8 mouse cellular contexts compared by ENCODE assay signal in genomic region chr11:97686322-97686908, GRCm38 (mm10). TPM values are rescaled to one million over a fixed set of nuclear protein-coding genes. Genes with fewer than 3 reads are reported as not detected.
DNase-seq lines count a peak whose midpoint lies in the region; ATAC-seq and TF ChIP-seq lines count a peak whose summit lies in the region.

No protein-coding gene starts in this region.

- H3K27me3 ChIP-seq in neural tube, embryonic 11.5 days (ENCODE audit: control insufficient read depth, insufficient read depth, low read length): no peaks in the 10 kb centered on the region
- H3K27me3 ChIP-seq in limb, embryonic 14.5 days (ENCODE audit: control insufficient read depth, insufficient read depth, low read length): no peaks in the 10 kb centered on the region
- no peaks in the 10 kb centered on the region for H3K27me3 ChIP-seq in stomach, embryonic 15.5 days (replicated peaks)

- ATAC-seq in neural tube, embryonic 11.5 days (ENCODE audit: insufficient read depth, low FRiP score, low TSS enrichment): no peak
- no peak for ATAC-seq in limb, embryonic 14.5 days (ENCODE audit: low FRiP score, low read depth)
- no peak for ATAC-seq in stomach, embryonic 15.5 days (ENCODE audit: insufficient read depth, low FRiP score, low read depth)
- ATAC-seq in megakaryocyte-erythroid progenitor cell, adult 5-6 weeks (replicated peaks; ENCODE audit: low FRiP score, low TSS enrichment, poor library complexity, severe bottlenecking): no peak

- DNase-seq in adrenal gland, adult (ENCODE audit: inconsistent age in 2 of 2, low spot score in 1 of 2): peak; percentile 33 to 77
- DNase-seq in adrenal gland, postnatal 36 days: no peak
- no peak for DNase-seq in neural tube, embryonic 11.5 days (ENCODE audit: low spot score)
- no peak for DNase-seq in neural tube, embryonic 10.5 days (ENCODE audit: extremely low spot score, low spot score)
- no peak for DNase-seq in limb, embryonic 14.5 days (ENCODE audit: low spot score)
- no peak for DNase-seq in cerebellum, adult 18-20 months

- WGBS in neural tube, embryonic 11.5 days: 74% methylated on average over 11 of the region's 11 CpGs
- 60% methylated on average over 11 of the region's 11 CpGs for WGBS in limb, embryonic 14.5 days
- WGBS in stomach, embryonic 15.5 days: 60% methylated on average over 11 of the region's 11 CpGs

- H3K9ac ChIP-seq in neural tube, embryonic 11.5 days (ENCODE audit: low read length): no peak overlapping the region
- peak overlapping the region; percentile 34 for H3K9ac ChIP-seq in limb, embryonic 14.5 days (ENCODE audit: low read depth, low read length, severe bottlenecking)
- 0 out of 2 replicates have a peak overlapping the region, but pooled peaks have one; percentile 25 for H3K9ac ChIP-seq in stomach, embryonic 15.5 days

- peaks cover 6% of the 10 kb centered on the region for H3K36me3 ChIP-seq in neural tube, embryonic 11.5 days (ENCODE audit: control insufficient read depth, insufficient read depth, low read length)
- H3K36me3 ChIP-seq in limb, embryonic 14.5 days (ENCODE audit: control insufficient read depth, insufficient read depth, low read length): peaks cover 37% of the 10 kb centered on the region
- peaks cover 23% of the 10 kb centered on the region for H3K36me3 ChIP-seq in stomach, embryonic 15.5 days

- H3K4me2 ChIP-seq in neural tube, embryonic 11.5 days (ENCODE audit: low read depth): peak overlapping the region; percentile 74
- H3K4me2 ChIP-seq in limb, embryonic 14.5 days (replicated peaks; ENCODE audit: low read depth, low read length, severe bottlenecking): peak overlapping the region; percentile 72
- H3K4me2 ChIP-seq in stomach, embryonic 15.5 days: peak overlapping the region; percentile 62

- H3K4me1 ChIP-seq in neural tube, embryonic 11.5 days (ENCODE audit: control insufficient read depth, insufficient read depth, low read length): peaks cover 8% of the 10 kb centered on the region; the same call in 1 of the 2 replicates
- peaks cover 4% of the 10 kb centered on the region; the same call in 1 of the 2 replicates for H3K4me1 ChIP-seq in limb, embryonic 14.5 days (ENCODE audit: control insufficient read depth, insufficient read depth, low read length)
- peaks cover 23% of the 10 kb centered on the region; the same call in 1 of the 2 replicates for H3K4me1 ChIP-seq in stomach, embryonic 15.5 days

- TF ChIP-seq POLR2A in limb, embryonic 14.5 days (IDR thresholded peaks at IDR 0.05; ENCODE audit: borderline replicate concordance, extremely low read depth, insufficient read depth, insufficient read length): no peak

- no peaks in the 10 kb centered on the region for H3K9me3 ChIP-seq in neural tube, embryonic 11.5 days (ENCODE audit: control insufficient read depth, low read length)
- H3K9me3 ChIP-seq in limb, embryonic 14.5 days (ENCODE audit: control insufficient read depth, low read length): no peaks in the 10 kb centered on the region
- H3K9me3 ChIP-seq in stomach, embryonic 15.5 days: no peaks in the 10 kb centered on the region

- no peak overlapping the region for H3K4me3 ChIP-seq in neural tube, embryonic 11.5 days (ENCODE audit: low read depth, low read length)
- peak overlapping the region; percentile 39 for H3K4me3 ChIP-seq in limb, embryonic 14.5 days (replicated peaks; ENCODE audit: low read length)
- H3K4me3 ChIP-seq in stomach, embryonic 15.5 days (replicated peaks): peak overlapping the region; percentile 40

- H3K27ac ChIP-seq in neural tube, embryonic 11.5 days (ENCODE audit: low read depth, low read length): no peak overlapping the region
- H3K27ac ChIP-seq in limb, embryonic 14.5 days (replicated peaks; ENCODE audit: low read depth, low read length): no peak overlapping the region
- H3K27ac ChIP-seq in stomach, embryonic 15.5 days: no peak overlapping the region

RNA-seq across cellular contexts. Expression of gene Cisd3, which starts 0.8 kb away (rescaled TPM):
- total RNA-seq in adrenal gland, postnatal 36 days (2021): 100 to 1,000 TPM; 187 to 222 TPM
- polyA plus RNA-seq in neural tube, embryonic 11.5 days (2014; fragmentation: Nextera tagmentation; extraction: Ambion mirVana): 20.2 and 21.1 TPM in 2 replicates
- 11.7 and 13.3 TPM in 2 replicates for polyA plus RNA-seq in limb, embryonic 14.5 days (2012; rRNA removed)
- polyA plus RNA-seq in limb, embryonic 14.5 days (2014; fragmentation: Nextera tagmentation; extraction: Ambion mirVana): 13.6 and 14.9 TPM in 2 replicates
- polyA plus RNA-seq in stomach, embryonic 15.5 days (2015; fragmentation: Nextera tagmentation; extraction: Ambion mirVana): 37.2 and 40.7 TPM in 2 replicates
- 10.1 TPM in 1 of 2 replicates, not detected in the other for total RNA-seq in megakaryocyte-erythroid progenitor cell, adult 5-6 weeks (2014; fragmentation: Nextera tagmentation)
- total RNA-seq in megakaryocyte-erythroid progenitor cell, adult 5-6 weeks (2017): 15.9 TPM in 1 of 2 replicates, not detected in the other

RNA-seq across cellular contexts. Expression of gene Pcgf2, which starts 13.9 kb away (rescaled TPM):
- 10 to 100 TPM; 25.7 to 28.5 TPM for total RNA-seq in adrenal gland, postnatal 36 days (2021)
- polyA plus RNA-seq in neural tube, embryonic 11.5 days (2014; fragmentation: Nextera tagmentation; extraction: Ambion mirVana): 17.5 and 17.8 TPM in 2 replicates
- 130 and 179 TPM in 2 replicates for polyA plus RNA-seq in limb, embryonic 14.5 days (2012; rRNA removed)
- 18.1 and 21.5 TPM in 2 replicates for polyA plus RNA-seq in limb, embryonic 14.5 days (2014; fragmentation: Nextera tagmentation; extraction: Ambion mirVana)
- polyA plus RNA-seq in stomach, embryonic 15.5 days (2015; fragmentation: Nextera tagmentation; extraction: Ambion mirVana): 12.1 and 13.6 TPM in 2 replicates
- 6.8 and 19.0 TPM in 2 replicates for total RNA-seq in megakaryocyte-erythroid progenitor cell, adult 5-6 weeks (2014; fragmentation: Nextera tagmentation)
- 0.23 and 0.28 TPM in 2 replicates for total RNA-seq in megakaryocyte-erythroid progenitor cell, adult 5-6 weeks (2017)

RNA-seq across cellular contexts. Expression of gene Psmb3, which starts 16.8 kb away (rescaled TPM):
- 100 to 1,000 TPM; 227 to 235 TPM for total RNA-seq in adrenal gland, postnatal 36 days (2021)
- polyA plus RNA-seq in neural tube, embryonic 11.5 days (2014; fragmentation: Nextera tagmentation; extraction: Ambion mirVana): 545 and 553 TPM in 2 replicates
- 368 and 421 TPM in 2 replicates for polyA plus RNA-seq in limb, embryonic 14.5 days (2012; rRNA removed)
- 489 and 508 TPM in 2 replicates for polyA plus RNA-seq in limb, embryonic 14.5 days (2014; fragmentation: Nextera tagmentation; extraction: Ambion mirVana)
- 396 and 424 TPM in 2 replicates for polyA plus RNA-seq in stomach, embryonic 15.5 days (2015; fragmentation: Nextera tagmentation; extraction: Ambion mirVana)
- total RNA-seq in megakaryocyte-erythroid progenitor cell, adult 5-6 weeks (2014; fragmentation: Nextera tagmentation): 226 and 360 TPM in 2 replicates
- 171 and 175 TPM in 2 replicates for total RNA-seq in megakaryocyte-erythroid progenitor cell, adult 5-6 weeks (2017)

RNA-seq across cellular contexts. Expression of gene Mllt6, which starts 23.2 kb away (rescaled TPM):
- total RNA-seq in adrenal gland, postnatal 36 days (2021): 10 to 100 TPM; 38.6 to 41.5 TPM
- 3.9 and 4.5 TPM in 2 replicates for polyA plus RNA-seq in neural tube, embryonic 11.5 days (2014; fragmentation: Nextera tagmentation; extraction: Ambion mirVana)
- polyA plus RNA-seq in limb, embryonic 14.5 days (2012; rRNA removed): 28.6 and 36.0 TPM in 2 replicates
- 4.9 and 6.1 TPM in 2 replicates for polyA plus RNA-seq in limb, embryonic 14.5 days (2014; fragmentation: Nextera tagmentation; extraction: Ambion mirVana)
- 2.2 TPM in 2 replicates for polyA plus RNA-seq in stomach, embryonic 15.5 days (2015; fragmentation: Nextera tagmentation; extraction: Ambion mirVana)
- total RNA-seq in megakaryocyte-erythroid progenitor cell, adult 5-6 weeks (2014; fragmentation: Nextera tagmentation): 5.4 and 6.1 TPM in 2 replicates
- 4.8 and 5.4 TPM in 2 replicates for total RNA-seq in megakaryocyte-erythroid progenitor cell, adult 5-6 weeks (2017)

RNA-seq across cellular contexts. Expression of gene Epop, which starts 56.9 kb away (rescaled TPM):
- 1 to 10 TPM; 4.9 to 5.8 TPM for total RNA-seq in adrenal gland, postnatal 36 days (2021)
- polyA plus RNA-seq in neural tube, embryonic 11.5 days (2014; fragmentation: Nextera tagmentation; extraction: Ambion mirVana): 9.7 and 11.0 TPM in 2 replicates
- polyA plus RNA-seq in limb, embryonic 14.5 days (2012; rRNA removed): 6.6 and 9.2 TPM in 2 replicates
- polyA plus RNA-seq in limb, embryonic 14.5 days (2014; fragmentation: Nextera tagmentation; extraction: Ambion mirVana): 4.4 and 4.8 TPM in 2 replicates
- polyA plus RNA-seq in stomach, embryonic 15.5 days (2015; fragmentation: Nextera tagmentation; extraction: Ambion mirVana): 3.7 and 3.9 TPM in 2 replicates
- total RNA-seq in megakaryocyte-erythroid progenitor cell, adult 5-6 weeks (2014; fragmentation: Nextera tagmentation): 2.6 and 2.9 TPM in 2 replicates
- total RNA-seq in megakaryocyte-erythroid progenitor cell, adult 5-6 weeks (2017): 0.61 and 2.6 TPM in 2 replicates

Comparison
In these comparisons a context has a peak if more than half of its experiments do, and no peak if none do; other contexts are left out.
1. DNase-seq: peak in adrenal gland, adult (2 of 2); none in adrenal gland, postnatal 36 days (0 of 2), neural tube, embryonic 11.5 days (single experiment), neural tube, embryonic 10.5 days (single experiment), limb, embryonic 14.5 days (single experiment) and cerebellum, adult 18-20 months (0 of 2).
2. Peak in every context shown above with its lines, with median percentiles within 50 percentile points of each other: H3K4me2 ChIP-seq.